Mouse (Mus musculus) midbrain, embryonic 10.5 days (tissue): ENCODE results near the gene Arap1. TPM values are rescaled to one million over a fixed set of nuclear protein-coding genes. Genes with fewer than 3 reads are reported as not detected.

Experiments
- DNase-seq: peaks from one replicate; pipeline ENCODE4 v3.0.0-alpha.2; 2017; ENCODE audit warnings: low spot score
- H3K27ac ChIP-seq: fragments of 300-500 bp; sonication (generic); replicated peaks from 2 replicates; pipeline ENCODE4 v1.5.1; 2016; ENCODE audit warnings: mild to moderate bottlenecking
- H3K27me3 ChIP-seq: fragments of 300-500 bp; sonication (generic); 2 replicates; pipeline ENCODE4 v1.6.1; 2016; ENCODE audit warnings: low read depth, mild to moderate bottlenecking; ENCODE audit not compliant: poor library complexity, severe bottlenecking
- H3K36me3 ChIP-seq: fragments of 300-500 bp; sonication (generic); 2 replicates; pipeline ENCODE4 v1.6.1; 2016; ENCODE audit warnings: mild to moderate bottlenecking, moderate library complexity
- H3K4me1 ChIP-seq: fragments of 300-500 bp; sonication (generic); 2 replicates; pipeline ENCODE4 v1.6.1; 2016
- H3K4me3 ChIP-seq: fragments of 300-500 bp; sonication (generic); 2 replicates; pipeline ENCODE4 v1.5.1; 2016; ENCODE audit warnings: mild to moderate bottlenecking, moderate library complexity
- H3K9me3 ChIP-seq: fragments of 300-500 bp; sonication (generic); replicated peaks from 2 replicates; pipeline ENCODE4 v1.6.1; 2016; ENCODE audit warnings: mild to moderate bottlenecking
- WGBS: fragments of 180-500 bp; shearing (Covaris S2); methylation state at CpG from one replicate; pipeline ENCODE4 v1.1.7; 2016; 5-methylcytosine and 5-hydroxymethylcytosine counted together
- polyA plus RNA-seq: library from polyadenylated mRNA; unstranded; fragments of >200 nt; fragmentation: Nextera tagmentation; extraction: Ambion mirVana; gene quantifications from 2 replicates; pipeline ENCODE4 v1.2.1, GENCODE M21; 2016

Arap1 gene
- polyA plus RNA-seq, 1 experiment from 2014 or later, result 13.6 TPM

DNA sequence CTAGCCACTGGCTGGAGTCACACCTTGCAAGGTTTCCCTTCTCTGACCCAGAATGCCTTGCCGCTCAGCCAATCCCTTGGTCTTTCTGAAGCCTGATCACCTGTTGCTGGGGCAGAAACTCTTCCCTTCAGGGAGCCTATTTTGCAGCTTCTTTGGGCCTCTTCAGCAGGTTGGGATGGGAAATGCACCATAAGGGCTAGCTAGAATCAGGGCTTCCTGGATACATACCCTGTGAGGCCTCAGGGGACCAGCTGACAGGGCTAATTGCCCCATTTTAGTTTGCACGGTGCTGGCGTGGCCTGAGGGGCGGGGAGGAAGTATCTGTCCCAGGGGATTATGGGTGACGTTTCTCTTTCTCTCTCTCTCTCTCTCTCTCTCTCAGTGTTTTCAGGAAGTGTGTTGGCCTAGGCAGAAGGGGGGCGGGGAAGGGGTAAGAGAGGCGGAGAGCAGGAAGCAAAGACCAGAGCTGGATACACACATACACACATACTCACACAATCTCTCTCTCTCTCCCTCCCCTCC, 29.9 kb downstream of the Arap1 start:
- H3K4me1 ChIP-seq, result peaks cover 26% of the 10 kb centered on the region
- H3K4me3 ChIP-seq, result peak overlapping the region; percentile 10; the same call in 1 of the 2 replicates
- H3K36me3 ChIP-seq, result no peaks in the 10 kb centered on the region
- DNase-seq, result no peak
- no peaks in the 10 kb centered on the region for H3K9me3 ChIP-seq
- no peaks in the 10 kb centered on the region for H3K27me3 ChIP-seq
- 49% methylated on average over 7 of the region's 7 CpGs for WGBS
- peak overlapping the region; percentile 46; the same call in 1 of the 2 replicates for H3K27ac ChIP-seq

DNA sequence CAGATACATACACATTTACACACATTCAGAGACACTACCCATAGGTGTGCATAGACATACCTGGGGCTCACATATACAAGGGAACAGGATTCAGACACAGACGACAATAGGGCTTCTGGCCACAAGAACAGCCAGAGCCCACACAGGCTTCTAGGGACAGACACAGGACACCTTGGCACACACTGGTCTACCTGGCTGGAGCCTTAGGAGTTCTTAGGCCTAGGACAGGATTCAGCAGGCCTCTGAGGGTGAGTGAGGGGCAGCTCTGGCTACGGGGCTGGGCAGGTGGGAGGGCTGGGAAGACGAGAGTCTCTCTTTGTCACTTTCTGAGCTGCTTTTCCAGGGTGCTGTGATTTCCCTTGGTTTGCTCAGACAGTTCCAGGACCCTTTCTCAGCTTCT, 30.4 kb downstream of the Arap1 start:
- H3K4me1 ChIP-seq, result peaks cover 26% of the 10 kb centered on the region

DNA sequence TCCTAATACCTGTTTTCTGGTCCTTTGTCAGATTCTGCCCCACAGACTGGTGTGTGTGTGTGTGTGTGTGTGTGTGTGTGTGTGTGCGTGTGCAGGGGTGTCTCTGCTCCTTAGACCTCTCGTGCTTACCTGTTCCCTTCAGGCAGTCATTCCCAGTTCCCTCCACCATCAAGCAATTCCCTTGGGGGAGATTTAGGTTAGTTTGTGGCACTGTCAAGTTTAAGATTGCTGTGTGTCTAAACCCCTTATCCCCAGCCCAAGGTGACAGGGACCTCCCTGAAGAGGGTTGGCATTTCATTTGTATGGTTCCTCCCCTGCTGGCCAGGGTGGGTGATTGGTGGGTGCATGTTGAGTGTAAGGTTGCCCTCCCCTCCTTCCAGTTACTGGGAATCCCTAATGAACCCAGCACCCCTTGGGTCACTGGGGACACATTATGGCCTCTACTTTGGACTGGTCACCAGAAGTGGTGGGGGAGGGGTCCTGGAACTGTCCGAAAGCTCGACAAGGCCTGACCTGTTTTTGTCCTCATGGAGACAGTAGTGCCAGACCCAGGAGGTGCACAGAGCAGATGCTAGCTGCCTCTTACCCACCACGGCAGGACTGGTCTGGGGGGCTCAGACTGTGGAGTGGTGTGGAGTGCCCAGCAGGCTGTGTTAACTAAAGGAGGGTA, 31.1 kb downstream of the Arap1 start:
- Histone ChIP-seq H3K27me3 (no peaks in the 10 kb centered on the region), H3K36me3 (no peaks in the 10 kb centered on the region), H3K4me1 (peaks cover 26% of the 10 kb centered on the region), H3K4me3 (no peak overlapping the region), H3K9me3 (no peaks in the 10 kb centered on the region), H3K27ac (peak overlapping the region; percentile 46)
- no peak for DNase-seq
- 66% methylated on average over 5 of the region's 5 CpGs for WGBS

More for the DNA sequence above, 30.4 kb downstream of the Arap1 start:
- Histone ChIP-seq H3K27ac (peak overlapping the region; percentile 46; the same call in 1 of the 2 replicates), H3K4me3 (no peak overlapping the region), H3K27me3 (no peaks in the 10 kb centered on the region), H3K9me3 (no peaks in the 10 kb centered on the region), H3K36me3 (no peaks in the 10 kb centered on the region)
- no peak for DNase-seq
- WGBS, result 56% methylated on average over 3 of the region's 3 CpGs

DNA sequence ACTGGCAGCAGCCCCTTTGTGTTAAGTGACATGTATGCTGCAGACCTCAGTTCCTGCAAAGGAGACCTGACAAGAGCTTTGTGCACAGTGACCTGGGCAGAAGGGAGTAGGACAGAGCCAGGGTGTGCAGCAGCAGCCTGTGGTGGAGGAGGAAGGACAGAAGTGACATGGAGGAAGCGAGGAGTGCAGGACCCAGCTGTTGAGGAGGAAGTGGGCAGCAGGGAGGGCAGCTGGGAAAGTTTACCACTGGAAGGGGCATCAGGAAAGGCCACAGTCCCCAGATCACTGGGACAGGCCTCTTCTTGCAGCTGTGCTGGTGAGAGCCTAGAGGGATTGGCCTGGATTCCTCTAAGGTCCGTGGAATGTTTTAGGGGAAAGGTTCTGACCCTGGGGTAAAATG, 31.9 kb downstream of the Arap1 start:
- no peak overlapping the region for H3K4me3 ChIP-seq
- H3K9me3 ChIP-seq, result no peaks in the 10 kb centered on the region
- H3K4me1 ChIP-seq, result peaks cover 30% of the 10 kb centered on the region
- H3K27me3 ChIP-seq, result no peaks in the 10 kb centered on the region
- H3K27ac ChIP-seq, result 0 out of 2 replicates have a peak overlapping the region, but pooled peaks have one; percentile 46
- DNase-seq, result no peak
- WGBS, result 69% methylated on average over 2 of the region's 2 CpGs
- H3K36me3 ChIP-seq, result no peaks in the 10 kb centered on the region

DNA sequence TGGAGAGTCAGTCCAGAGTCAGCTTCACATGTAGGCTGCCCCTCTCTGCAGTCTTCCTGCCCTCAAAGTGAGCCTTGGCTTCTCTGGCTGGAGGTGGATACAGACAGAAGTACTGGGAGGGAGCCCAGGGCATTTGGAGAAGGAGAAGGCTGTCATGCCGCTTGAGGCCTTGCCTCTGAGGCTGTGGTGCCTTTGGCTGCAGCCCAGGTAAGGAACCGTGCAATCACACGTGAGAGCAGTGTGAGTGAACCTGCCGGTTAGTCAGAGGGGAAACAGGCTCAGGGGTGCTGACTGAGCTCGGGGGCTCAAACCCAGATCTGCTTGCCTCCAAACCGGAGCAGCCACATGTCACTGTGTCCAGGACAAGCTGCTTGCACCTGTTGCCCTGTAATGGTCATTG, 33.6 kb downstream of the Arap1 start:
- no peak overlapping the region for H3K4me3 ChIP-seq
- H3K27me3 ChIP-seq, result no peaks in the 10 kb centered on the region
- H3K4me1 ChIP-seq, result peaks cover 46% of the 10 kb centered on the region
- no peaks in the 10 kb centered on the region for H3K36me3 ChIP-seq
- no peak for DNase-seq
- H3K9me3 ChIP-seq, result no peaks in the 10 kb centered on the region
- H3K27ac ChIP-seq, result no peak overlapping the region
- WGBS, result 85% methylated on average over 6 of the region's 6 CpGs

DNA sequence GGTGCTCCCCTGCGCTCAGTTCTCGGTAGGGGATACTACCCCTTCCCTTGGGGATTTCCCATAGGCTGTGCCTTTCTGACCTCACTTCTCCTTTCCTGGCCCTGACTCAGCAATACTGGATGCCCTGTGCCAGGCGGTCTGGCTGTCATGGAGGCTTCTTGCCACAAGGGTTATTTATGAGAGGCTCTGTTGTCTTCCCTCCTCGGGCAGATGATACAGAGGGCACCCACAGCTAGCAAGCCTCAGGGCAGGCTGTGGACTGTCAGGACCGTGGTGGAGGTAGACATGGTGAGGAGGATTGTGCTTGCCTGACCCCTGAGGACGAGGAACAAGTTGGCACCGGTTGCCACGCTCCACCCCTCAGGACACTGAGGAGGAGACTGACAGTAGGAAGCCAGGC, 34.5 kb downstream of the Arap1 start:
- Histone ChIP-seq H3K36me3 (no peaks in the 10 kb centered on the region), H3K9me3 (no peaks in the 10 kb centered on the region), H3K4me1 (peaks cover 46% of the 10 kb centered on the region), H3K4me3 (no peak overlapping the region), H3K27me3 (no peaks in the 10 kb centered on the region), H3K27ac (no peak overlapping the region; the same call in 1 of the 2 replicates)
- DNase-seq, result no peak
- 78% methylated on average over 8 of the region's 8 CpGs for WGBS

DNA sequence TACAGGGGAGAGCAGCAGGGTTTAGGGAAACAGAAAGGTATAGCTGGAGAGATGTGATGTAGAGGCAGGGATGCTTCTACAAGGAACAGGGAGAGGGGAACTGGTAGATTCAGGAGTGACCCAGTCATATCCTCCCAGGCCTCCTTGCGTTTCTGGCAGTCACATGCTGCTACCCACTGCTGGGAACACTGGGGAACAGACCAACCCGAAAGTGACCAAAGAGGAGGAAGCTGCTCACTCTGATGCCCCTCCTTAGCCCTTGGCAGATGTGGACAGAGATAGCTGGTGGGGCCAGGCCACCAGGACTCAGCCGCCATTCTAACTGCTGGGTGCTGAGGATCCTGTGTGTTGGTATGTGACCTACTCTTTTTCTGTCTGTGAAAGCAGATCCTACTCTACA, 35.9 kb downstream of the Arap1 start:
- WGBS, result 73% methylated on average over 3 of the region's 3 CpGs
- DNase-seq, result no peak
- no peaks in the 10 kb centered on the region for H3K9me3 ChIP-seq

DNA sequence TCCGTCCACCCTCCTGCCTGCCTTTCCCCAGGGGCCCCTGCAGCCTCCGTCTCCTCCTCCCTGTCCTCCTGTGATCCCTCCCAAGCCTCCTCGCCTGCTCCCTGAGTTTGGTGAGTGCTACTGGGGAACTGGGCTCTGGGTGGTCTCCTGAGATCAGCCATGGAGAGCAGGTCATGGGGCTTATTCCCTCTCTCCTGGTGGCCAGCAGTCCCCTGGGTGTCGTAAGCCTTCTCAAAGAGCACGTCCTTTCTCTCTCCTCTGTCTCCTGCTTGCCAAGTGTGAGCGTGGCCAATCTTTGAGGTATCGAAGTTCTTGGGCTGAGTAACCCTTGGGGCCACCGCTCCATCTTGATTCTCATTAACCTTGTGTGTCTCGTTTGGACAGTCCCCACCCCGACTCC, 37.1 kb downstream of the Arap1 start:
- H3K4me1 ChIP-seq, result peaks cover 23% of the 10 kb centered on the region
- H3K27ac ChIP-seq, result peak overlapping the region; percentile 58; the same call in 1 of the 2 replicates
- no peaks in the 10 kb centered on the region for H3K27me3 ChIP-seq
- no peak for DNase-seq
- H3K9me3 ChIP-seq, result no peaks in the 10 kb centered on the region
- H3K36me3 ChIP-seq, result no peaks in the 10 kb centered on the region
- 73% methylated on average over 10 of the region's 10 CpGs for WGBS
- no peak overlapping the region for H3K4me3 ChIP-seq

More for the DNA sequence above, 35.9 kb downstream of the Arap1 start:
- H3K4me3 ChIP-seq, result no peak overlapping the region
- no peak overlapping the region for H3K27ac ChIP-seq
- peaks cover 35% of the 10 kb centered on the region for H3K4me1 ChIP-seq
- H3K36me3 ChIP-seq, result no peaks in the 10 kb centered on the region
- no peaks in the 10 kb centered on the region for H3K27me3 ChIP-seq

DNA sequence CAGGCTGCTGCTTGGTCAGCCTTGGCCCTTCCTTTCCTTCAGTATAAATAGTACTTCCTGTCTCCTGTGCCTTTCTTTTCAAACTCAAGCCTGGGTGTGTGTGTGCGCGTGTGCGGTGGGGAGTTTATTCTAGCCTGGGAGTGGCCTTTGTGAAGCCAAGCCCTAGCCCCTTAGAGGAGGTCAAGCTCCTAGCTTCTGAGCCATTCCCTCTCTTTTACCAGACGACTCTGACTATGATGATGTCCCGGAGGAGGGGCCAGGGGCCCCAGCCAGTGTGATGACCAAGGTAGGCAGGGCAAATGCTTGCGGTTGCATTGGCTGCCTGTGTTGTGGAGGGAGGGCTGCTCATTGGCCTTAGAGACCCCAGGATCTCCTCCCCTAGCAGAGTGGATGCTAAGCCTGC, 37.5 kb downstream of the Arap1 start:
- Histone ChIP-seq H3K27ac (peak overlapping the region; percentile 58; the same call in 1 of the 2 replicates), H3K4me1 (peaks cover 23% of the 10 kb centered on the region), H3K36me3 (no peaks in the 10 kb centered on the region), H3K9me3 (no peaks in the 10 kb centered on the region), H3K4me3 (no peak overlapping the region), H3K27me3 (no peaks in the 10 kb centered on the region)
- WGBS, result 39% methylated on average over 6 of the region's 6 CpGs
- DNase-seq, result no peak

DNA sequence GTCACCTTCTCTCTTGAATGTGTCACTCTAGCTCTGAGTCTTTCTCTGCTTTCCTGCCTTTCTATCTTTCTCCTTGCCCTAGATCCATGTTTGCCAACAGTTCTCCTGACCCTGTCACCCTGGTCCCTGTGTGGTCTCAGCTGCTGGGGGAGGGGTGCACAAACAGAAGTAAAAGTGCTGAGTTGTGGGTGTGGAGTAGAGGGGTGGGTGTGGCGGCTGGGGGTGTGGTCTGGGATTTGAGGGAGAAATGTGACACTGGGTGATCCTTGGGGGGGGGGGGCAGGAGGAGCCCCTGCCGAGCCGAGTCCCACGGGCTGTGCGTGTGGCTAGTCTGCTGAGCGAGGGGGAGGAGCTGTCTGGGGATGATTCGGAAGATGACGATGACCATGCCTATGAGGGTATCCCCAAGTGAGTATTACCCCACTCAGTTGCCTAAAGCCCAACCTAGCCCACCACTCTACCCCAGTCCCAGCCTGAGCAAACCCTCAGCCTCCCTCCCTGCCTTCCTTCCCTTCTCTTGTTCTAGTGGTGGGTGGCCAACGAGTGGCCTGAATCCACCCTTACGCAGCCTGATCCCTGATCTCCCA, 38.1 kb downstream of the Arap1 start:
- no peak overlapping the region for H3K4me3 ChIP-seq
- no peaks in the 10 kb centered on the region for H3K9me3 ChIP-seq
- 72% methylated on average over 8 of the region's 10 CpGs for WGBS
- H3K36me3 ChIP-seq, result no peaks in the 10 kb centered on the region
- no peak overlapping the region; the same call in 1 of the 2 replicates for H3K27ac ChIP-seq
- H3K27me3 ChIP-seq, result no peaks in the 10 kb centered on the region
- no peak for DNase-seq
- peaks cover 23% of the 10 kb centered on the region for H3K4me1 ChIP-seq

DNA sequence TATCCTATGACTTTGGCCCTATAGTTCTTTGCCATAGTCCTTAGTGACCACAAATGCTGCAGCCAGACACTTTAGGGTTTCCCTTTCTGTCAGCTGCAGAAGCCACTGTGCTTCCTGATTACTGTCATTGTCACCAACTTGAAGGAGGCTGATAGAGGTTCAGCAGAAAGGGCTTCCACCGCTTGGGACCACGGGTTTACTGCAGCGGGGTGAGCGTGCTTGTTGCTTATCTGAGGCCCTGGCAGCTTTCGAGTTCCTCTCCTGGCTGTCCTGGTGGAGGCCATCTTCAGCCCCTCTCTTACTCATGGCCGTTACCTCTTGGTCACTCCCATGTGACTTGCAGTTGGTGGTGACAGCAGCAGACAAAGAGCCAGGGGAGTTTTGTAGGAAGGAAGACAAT, 41.4 kb downstream of the Arap1 start:
- 88% methylated on average over 6 of the region's 6 CpGs for WGBS
- H3K36me3 ChIP-seq, result no peaks in the 10 kb centered on the region
- no peaks in the 10 kb centered on the region for H3K27me3 ChIP-seq
- H3K4me3 ChIP-seq, result no peak overlapping the region
- peaks cover 41% of the 10 kb centered on the region for H3K4me1 ChIP-seq
- H3K9me3 ChIP-seq, result no peaks in the 10 kb centered on the region
- no peak overlapping the region for H3K27ac ChIP-seq
- no peak for DNase-seq

DNA sequence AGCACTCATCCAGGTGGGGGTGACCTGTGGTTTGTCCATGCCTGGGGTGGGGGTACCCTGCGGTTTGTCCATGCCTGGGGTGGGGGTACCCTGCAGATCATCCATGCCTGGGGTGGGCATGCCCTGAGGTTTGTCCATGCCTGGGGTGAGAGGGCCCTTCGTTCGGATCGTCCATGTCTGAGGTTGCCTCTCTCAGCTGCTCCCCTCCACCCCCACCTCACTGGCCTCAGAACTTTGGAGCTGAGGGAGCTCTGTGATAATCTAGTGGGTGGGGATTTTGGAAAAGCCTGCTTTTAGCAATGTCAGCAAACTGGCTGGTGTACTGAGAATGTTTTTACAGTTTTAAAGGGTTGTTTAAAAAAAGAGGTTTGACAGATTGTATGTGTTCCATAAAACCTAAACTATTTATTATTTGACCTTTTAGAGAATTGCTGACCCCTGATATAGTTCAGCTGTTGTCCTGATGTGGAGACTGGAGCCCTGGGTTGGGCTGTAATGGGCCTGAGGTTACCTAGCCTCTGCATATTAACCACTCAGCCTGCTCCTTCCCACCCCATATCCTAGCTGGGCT, 44.1 kb downstream of the Arap1 start:
- Histone ChIP-seq H3K4me3 (no peak overlapping the region), H3K36me3 (no peaks in the 10 kb centered on the region), H3K4me1 (peaks cover 34% of the 10 kb centered on the region), H3K27me3 (no peaks in the 10 kb centered on the region), H3K27ac (0 out of 2 replicates have a peak overlapping the region, but pooled peaks have one; percentile 76), H3K9me3 (no peaks in the 10 kb centered on the region)
- WGBS, result 83% methylated on average over 4 of the region's 4 CpGs
- DNase-seq, result no peak

DNA sequence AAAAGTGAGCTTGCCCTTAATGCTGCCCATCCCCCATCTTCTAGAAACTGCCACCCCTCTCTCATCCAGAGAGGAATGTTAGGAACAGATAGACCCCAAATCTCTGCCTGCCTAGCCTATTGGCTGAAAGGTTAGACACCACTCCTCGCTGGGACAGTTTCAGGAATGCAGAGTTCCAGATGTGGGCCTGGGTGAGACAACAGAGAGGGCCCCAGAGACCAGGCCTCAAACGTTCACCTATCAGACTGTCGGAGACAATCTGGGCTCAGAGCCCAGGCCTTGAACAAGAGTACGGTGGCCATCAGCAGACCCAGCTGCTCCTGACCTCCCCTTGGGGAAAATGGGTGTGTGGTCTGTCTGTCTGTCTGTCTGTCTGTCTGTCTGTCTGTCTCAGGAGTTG, 45.1 kb downstream of the Arap1 start:
- Histone ChIP-seq H3K4me3 (no peak overlapping the region), H3K27me3 (no peaks in the 10 kb centered on the region), H3K4me1 (peaks cover 34% of the 10 kb centered on the region), H3K9me3 (no peaks in the 10 kb centered on the region), H3K27ac (peak overlapping the region; percentile 76), H3K36me3 (no peaks in the 10 kb centered on the region)
- WGBS, result 67% methylated on average over 4 of the region's 4 CpGs
- no peak for DNase-seq
